Mouse (Mus musculus) retina, postnatal 1 day (tissue): ENCODE data around the gene 1700020A23Rik.

ENCODE experiments used
- DNase-seq: peaks from one replicate; pipeline ENCODE4 v3.0.0-alpha.2; 2012

The 1700020A23Rik gene

GRCm38 (mm10) chr2:130452266-130452665, 47.2 kb downstream of the 1700020A23Rik start:
- DNase-seq: no peak

GRCm38 (mm10) chr2:130453421-130453820, 48.4 kb downstream of the 1700020A23Rik start:
- DNase-seq: no peak

GRCm38 (mm10) chr2:130454748-130455370, 49.8 kb downstream of the 1700020A23Rik start:
- no peak for DNase-seq
